Mouse (Mus musculus): Measurements from ENCODE around the gene Kazald1. TPM values are rescaled to one million over a fixed set of nuclear protein-coding genes. Genes with fewer than 3 reads are reported as not detected.

Gene Kazald1
- polyA plus RNA-seq, 1 experiment from 2014 or later, result 3.8 TPM

DNA sequence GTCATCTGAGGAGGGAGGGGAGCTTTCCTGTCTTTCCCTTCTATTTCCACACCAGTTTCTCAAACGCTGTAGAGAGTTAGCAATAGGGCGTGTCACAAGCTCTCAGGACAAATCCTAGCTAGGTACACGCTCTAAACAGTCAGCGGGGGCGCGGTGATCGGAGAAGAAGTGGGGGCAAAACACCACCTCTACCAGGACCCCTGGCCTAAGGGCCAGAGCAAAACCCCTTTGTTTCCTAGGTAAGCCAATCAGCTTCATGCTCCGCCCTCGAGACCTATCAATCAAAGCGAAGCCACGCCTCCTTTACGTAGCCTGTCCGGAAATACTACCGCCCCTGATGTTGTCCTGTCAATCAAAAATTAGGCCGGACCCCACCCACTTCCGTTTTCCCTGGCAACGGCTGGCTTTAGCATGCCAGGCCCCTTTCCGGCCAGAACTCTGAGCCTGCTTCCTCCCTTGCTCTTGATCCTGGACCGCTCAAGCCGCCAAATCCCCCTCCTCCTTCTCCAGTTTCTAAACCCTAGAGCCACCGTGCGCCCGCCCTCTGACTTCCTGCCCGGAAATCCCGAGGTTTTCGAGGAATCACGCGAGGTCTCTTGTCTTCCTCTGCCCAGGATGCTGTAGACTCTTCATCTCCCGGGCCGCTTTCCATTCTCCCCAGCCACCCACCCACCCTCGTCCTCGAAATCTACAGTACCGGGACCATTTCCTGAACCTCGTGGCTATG, 16.8 kb upstream of the Kazald1 start:
- peak overlapping the region; percentile 81 for H3K4me2 ChIP-seq (replicated peaks; ENCODE audit: low read depth)
- peak; percentile 91 for ATAC-seq (ENCODE audit: low FRiP score, low TSS enrichment)
- no peak for TF ChIP-seq EP300 (optimal IDR thresholded peaks at IDR 0.05)
- TF ChIP-seq CTCF (IDR thresholded peaks at IDR 0.05; ENCODE audit: low read depth), result no peak

DNA sequence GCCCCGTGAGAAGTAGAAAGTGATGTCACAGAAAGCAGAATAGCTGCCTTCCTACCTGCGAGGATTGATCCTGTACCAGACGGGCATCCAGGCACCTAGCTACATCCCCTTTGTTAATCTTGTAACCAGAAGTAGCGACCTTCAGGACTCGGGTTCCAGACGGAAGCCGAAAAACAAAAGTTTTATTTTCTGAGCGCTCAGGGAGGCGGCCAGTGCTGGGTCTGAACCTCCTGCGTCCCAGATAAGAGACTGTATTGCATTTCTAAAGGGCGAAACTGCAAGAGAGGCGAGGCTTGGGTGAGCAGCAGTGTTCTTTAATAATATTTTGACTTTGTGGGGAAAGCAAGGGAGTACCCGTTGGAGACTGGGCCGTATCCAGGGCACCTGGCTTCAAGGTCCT, 16.2 kb upstream of the Kazald1 start:
- H3K27me3 ChIP-seq (ENCODE audit: control insufficient read depth, insufficient read depth, low read length), result no peaks in the 10 kb centered on the region
- TF ChIP-seq EP300 (optimal IDR thresholded peaks at IDR 0.05), result no peak
- TF ChIP-seq CTCF (IDR thresholded peaks at IDR 0.05; ENCODE audit: low read depth), result no peak
- H3K4me2 ChIP-seq (replicated peaks; ENCODE audit: low read depth), result peak overlapping the region; percentile 81
- WGBS, result under 1% methylated on average over 14 of the region's 14 CpGs
- H3K9ac ChIP-seq (ENCODE audit: low read length), result peak overlapping the region; percentile 79
- no peaks in the 10 kb centered on the region for H3K36me3 ChIP-seq (ENCODE audit: control insufficient read depth, insufficient read depth, low read length)
- H3K9me3 ChIP-seq (ENCODE audit: control insufficient read depth, low read length), result no peaks in the 10 kb centered on the region
- H3K4me1 ChIP-seq (replicated peaks; ENCODE audit: control insufficient read depth, insufficient read depth), result peaks cover 10% of the 10 kb centered on the region
- H3K27ac ChIP-seq (replicated peaks), result peak overlapping the region; percentile 96
- DNase-seq (ENCODE audit: low spot score) (no peak), ATAC-seq (ENCODE audit: low FRiP score, low TSS enrichment) (no peak; the same call in 1 of the 2 replicates)
- H3K4me3 ChIP-seq (ENCODE audit: low read depth, low read length), result peak overlapping the region; percentile 60

More for the DNA sequence above, 16.8 kb upstream of the Kazald1 start:
- H3K9ac ChIP-seq (ENCODE audit: low read length), result peak overlapping the region; percentile 79
- no peaks in the 10 kb centered on the region for H3K9me3 ChIP-seq (ENCODE audit: control insufficient read depth, low read length)
- peak; percentile 95 for DNase-seq (ENCODE audit: low spot score)
- no peaks in the 10 kb centered on the region for H3K27me3 ChIP-seq (ENCODE audit: control insufficient read depth, insufficient read depth, low read length)
- no peaks in the 10 kb centered on the region for H3K36me3 ChIP-seq (ENCODE audit: control insufficient read depth, insufficient read depth, low read length)
- WGBS, result under 1% methylated on average over 34 of the region's 34 CpGs
- H3K27ac ChIP-seq (replicated peaks), result peak overlapping the region; percentile 96
- H3K4me1 ChIP-seq (replicated peaks; ENCODE audit: control insufficient read depth, insufficient read depth), result peaks cover 10% of the 10 kb centered on the region
- H3K4me3 ChIP-seq (ENCODE audit: low read depth, low read length), result peak overlapping the region; percentile 60

DNA sequence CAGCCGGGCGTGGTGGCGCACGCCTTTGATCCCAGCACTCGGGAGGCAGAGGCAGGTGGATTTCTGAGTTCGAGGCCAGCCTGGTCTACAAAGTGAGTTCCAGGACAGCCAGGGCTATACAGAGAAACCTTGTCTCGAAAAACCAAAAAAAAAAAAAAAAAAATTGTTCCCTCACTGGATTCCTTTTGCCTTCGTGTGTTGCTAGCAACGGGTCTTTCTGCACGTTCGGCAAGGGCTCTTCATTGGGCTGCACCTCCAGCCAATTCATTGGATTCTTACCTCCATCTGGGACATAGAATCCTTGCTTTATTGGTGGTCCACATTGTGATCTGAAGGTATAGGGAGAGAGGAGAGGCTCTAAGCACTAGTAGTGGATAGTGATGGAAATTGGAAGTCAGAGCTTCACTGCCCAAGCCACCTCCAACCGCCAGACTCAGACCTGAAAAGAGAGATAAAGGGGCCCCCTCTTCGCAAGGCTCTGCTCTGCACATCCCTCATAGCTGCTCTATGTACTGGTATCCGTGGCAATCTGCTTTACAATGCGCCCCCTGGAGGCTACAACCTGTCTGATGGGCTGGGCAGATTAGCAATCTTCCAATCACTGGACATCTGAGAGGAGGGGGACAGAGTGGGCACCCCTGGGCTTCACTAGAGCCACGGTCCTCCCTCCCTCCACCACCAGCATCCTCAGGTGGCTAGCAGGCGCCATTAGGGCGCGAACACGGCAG, 11.3 kb upstream of the Kazald1 start:
- Histone ChIP-seq H3K27me3 (ENCODE audit: control insufficient read depth, insufficient read depth, low read length) (peaks cover 3% of the 10 kb centered on the region; the same call in 1 of the 2 replicates), H3K9ac (ENCODE audit: low read length) (no peak overlapping the region), H3K4me2 (replicated peaks; ENCODE audit: low read depth) (no peak overlapping the region), H3K36me3 (ENCODE audit: control insufficient read depth, insufficient read depth, low read length) (no peaks in the 10 kb centered on the region), H3K4me1 (replicated peaks; ENCODE audit: control insufficient read depth, insufficient read depth) (peaks cover 3% of the 10 kb centered on the region; the same call in 1 of the 2 replicates), H3K9me3 (ENCODE audit: control insufficient read depth, low read length) (no peaks in the 10 kb centered on the region), H3K4me3 (ENCODE audit: low read depth, low read length) (no peak overlapping the region), H3K27ac (replicated peaks) (no peak overlapping the region)
- TF ChIP-seq EP300 (optimal IDR thresholded peaks at IDR 0.05), result no peak
- peak; percentile 70 for TF ChIP-seq CTCF (IDR thresholded peaks at IDR 0.05; ENCODE audit: low read depth)
- 48% methylated on average over 20 of the region's 20 CpGs for WGBS
- DNase-seq (ENCODE audit: low spot score) (no peak), ATAC-seq (ENCODE audit: low FRiP score, low TSS enrichment) (no peak)

DNA sequence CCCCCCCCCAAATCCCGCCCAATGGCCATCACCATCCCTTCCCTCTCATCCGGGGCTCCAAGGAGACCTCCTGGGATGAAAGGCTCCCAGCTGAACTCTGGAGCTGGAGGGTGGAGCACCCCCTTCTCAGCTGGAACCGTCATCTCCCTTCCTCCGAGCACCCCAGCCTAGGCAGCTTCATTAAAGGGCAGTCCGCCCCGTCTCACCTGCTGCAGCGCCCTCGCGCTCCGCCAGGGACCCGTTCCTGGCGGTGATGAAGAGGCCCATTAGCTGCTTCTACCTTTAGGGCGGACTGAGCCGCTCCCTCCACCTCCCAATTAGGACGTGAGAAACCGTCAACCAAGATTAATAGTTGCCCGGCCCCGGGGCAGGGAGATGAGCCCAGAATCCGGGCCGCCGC, 9.8 kb upstream of the Kazald1 start:
- H3K4me3 ChIP-seq (ENCODE audit: low read depth, low read length), result no peak overlapping the region
- TF ChIP-seq EP300 (optimal IDR thresholded peaks at IDR 0.05) (no peak), CTCF (IDR thresholded peaks at IDR 0.05; ENCODE audit: low read depth) (0 out of 2 replicates have a peak, but pooled peaks have one; percentile 9)
- peaks cover 3% of the 10 kb centered on the region; the same call in 1 of the 2 replicates for H3K27me3 ChIP-seq (ENCODE audit: control insufficient read depth, insufficient read depth, low read length)
- H3K27ac ChIP-seq (replicated peaks), result no peak overlapping the region
- H3K36me3 ChIP-seq (ENCODE audit: control insufficient read depth, insufficient read depth, low read length), result no peaks in the 10 kb centered on the region
- H3K4me1 ChIP-seq (replicated peaks; ENCODE audit: control insufficient read depth, insufficient read depth), result no peaks in the 10 kb centered on the region
- WGBS, result 7% methylated on average over 21 of the region's 21 CpGs
- H3K9ac ChIP-seq (ENCODE audit: low read length), result no peak overlapping the region
- H3K9me3 ChIP-seq (ENCODE audit: control insufficient read depth, low read length), result no peaks in the 10 kb centered on the region
- peak; percentile 30 for ATAC-seq (ENCODE audit: low FRiP score, low TSS enrichment)
- no peak overlapping the region for H3K4me2 ChIP-seq (replicated peaks; ENCODE audit: low read depth)
- DNase-seq (ENCODE audit: low spot score), result no peak

DNA sequence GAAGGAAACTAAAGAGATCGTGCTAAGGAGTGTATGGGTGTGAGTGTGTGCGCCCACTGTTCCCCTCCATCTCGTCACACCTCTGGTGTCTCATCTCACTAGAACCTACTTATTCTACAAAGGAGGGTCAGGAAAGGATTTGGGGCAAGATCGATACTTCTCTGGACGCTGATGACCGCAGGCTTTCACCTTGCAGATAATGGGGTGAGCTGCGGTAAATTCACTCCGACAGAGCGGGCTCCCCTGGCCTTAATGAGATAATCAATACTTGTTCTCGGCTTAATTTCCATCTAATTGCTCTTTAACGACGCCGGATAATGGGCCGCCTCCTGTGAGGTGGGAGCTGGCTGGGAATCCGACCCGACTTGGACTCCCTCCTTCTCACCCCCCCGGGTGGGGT, 7.9 kb upstream of the Kazald1 start:
- TF ChIP-seq CTCF (IDR thresholded peaks at IDR 0.05; ENCODE audit: low read depth), result no peak
- no peak for TF ChIP-seq EP300 (optimal IDR thresholded peaks at IDR 0.05)
- H3K27me3 ChIP-seq (ENCODE audit: control insufficient read depth, insufficient read depth, low read length), result peaks cover 3% of the 10 kb centered on the region; the same call in 1 of the 2 replicates
- no peak for DNase-seq (ENCODE audit: low spot score)

More for the DNA sequence above, 7.9 kb upstream of the Kazald1 start:
- Histone ChIP-seq H3K27ac (replicated peaks) (no peak overlapping the region), H3K9me3 (ENCODE audit: control insufficient read depth, low read length) (no peaks in the 10 kb centered on the region), H3K4me2 (replicated peaks; ENCODE audit: low read depth) (no peak overlapping the region), H3K9ac (ENCODE audit: low read length) (no peak overlapping the region), H3K4me3 (ENCODE audit: low read depth, low read length) (no peak overlapping the region), H3K36me3 (ENCODE audit: control insufficient read depth, insufficient read depth, low read length) (no peaks in the 10 kb centered on the region), H3K4me1 (replicated peaks; ENCODE audit: control insufficient read depth, insufficient read depth) (no peaks in the 10 kb centered on the region)
- WGBS, result 34% methylated on average over 17 of the region's 17 CpGs
- ATAC-seq (ENCODE audit: low FRiP score, low TSS enrichment), result no peak

Measured in stomach, postnatal 0 days (tissue).